Mouse (Mus musculus) urinary bladder, adult 2 months (tissue): ENCODE measurements around the gene Irf2bpl. TPM values are rescaled to one million over a fixed set of nuclear protein-coding genes. Genes with fewer than 3 reads are reported as not detected.

Experiments
- DNase-seq: peaks from one replicate; pipeline ENCODE4 v3.0.0; 2022; ENCODE audit warnings: low spot score
- polyA plus RNA-seq: library from polyadenylated mRNA; depleted of rRNA; stranded (reverse); fragments of >200 nt; gene quantifications from 2 replicates; pipeline ENCODE4 v1.2.3, GENCODE M21; 2012; rRNA removed

Irf2bpl gene
- 29.6 and 38.2 TPM in 2 replicates for polyA plus RNA-seq

GRCm38 (mm10) chr12:86884197-86885058 lies at the start of gene Irf2bpl:
Gene Irf2bpl (minus strand): TSS chr12:86884798.
- peak; percentile 99 for DNase-seq

GRCm38 (mm10) chr12:86932575-86932952 lies 48.0 kb upstream of the Irf2bpl start:
- no peak for DNase-seq

DNA sequence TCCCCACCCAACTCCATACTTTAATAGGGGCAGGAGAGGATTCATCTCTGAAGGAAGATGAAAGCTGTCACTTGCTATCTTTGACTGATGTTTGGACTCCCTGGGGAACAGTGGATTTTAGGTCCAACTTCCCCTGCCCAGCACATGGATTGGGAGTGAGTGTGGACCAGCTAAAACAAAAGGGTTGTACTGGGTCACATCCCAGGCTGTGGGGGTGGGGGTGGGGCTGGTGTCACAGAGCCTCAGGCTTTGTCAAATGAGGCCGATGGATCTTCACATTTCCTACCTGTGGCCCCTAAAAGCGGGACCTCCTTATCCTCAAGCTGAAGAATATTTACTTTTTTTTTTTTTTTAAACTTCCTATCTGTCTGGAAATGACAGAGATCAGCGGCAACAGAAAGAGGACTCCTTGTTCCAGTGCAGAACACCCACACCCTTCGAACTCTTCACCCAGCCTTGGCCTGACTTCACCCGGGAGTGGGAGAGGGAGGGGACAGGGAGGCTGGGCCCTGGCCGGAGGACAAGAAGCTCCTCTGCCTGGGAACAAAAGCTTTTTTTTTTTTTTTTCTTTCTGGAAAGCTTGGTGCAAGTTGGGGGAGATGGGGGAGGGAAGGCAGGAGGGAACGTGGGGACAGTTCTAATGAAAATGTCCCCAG lies 47.4 kb upstream of the Irf2bpl start:
- DNase-seq, result no peak

DNA sequence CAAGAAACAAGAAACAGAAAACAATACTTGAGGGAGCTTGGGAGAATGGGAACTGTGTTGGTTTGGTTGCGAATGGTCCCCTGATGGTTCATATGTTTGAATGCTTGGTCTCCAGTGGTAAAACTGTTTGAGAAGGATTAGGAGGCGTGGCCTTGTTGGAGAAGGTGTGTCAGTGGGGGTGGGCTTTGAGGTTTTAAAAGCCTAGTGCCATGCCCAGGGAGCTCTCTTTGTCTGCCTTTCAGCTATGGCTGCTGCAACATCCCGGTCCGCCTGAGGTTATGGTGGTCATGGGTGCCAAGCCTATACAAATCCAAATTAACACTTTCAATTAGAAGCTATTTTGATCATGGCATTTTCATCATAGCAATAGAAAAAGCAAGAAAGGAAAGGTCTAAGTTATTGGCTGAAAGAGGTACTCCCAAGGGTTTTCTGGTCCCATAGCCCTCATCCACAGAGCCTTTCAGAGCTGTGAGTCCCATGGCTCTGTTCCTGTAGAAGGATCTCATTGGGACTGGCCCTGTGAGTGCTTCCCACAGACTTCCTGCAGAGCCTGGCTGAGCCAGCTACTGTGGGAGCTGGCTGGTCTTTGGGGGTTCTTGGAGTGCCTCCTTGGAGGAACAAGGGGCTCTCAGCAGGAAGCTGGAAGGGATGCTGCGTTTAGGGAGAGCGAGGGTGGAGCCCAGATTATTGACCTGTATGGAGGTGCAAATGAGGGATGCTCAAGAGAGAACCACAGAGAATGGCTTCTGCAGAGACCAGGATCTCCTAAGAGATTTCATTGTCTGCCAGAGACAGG lies 46.5 kb upstream of the Irf2bpl start:
- DNase-seq, result no peak

DNA sequence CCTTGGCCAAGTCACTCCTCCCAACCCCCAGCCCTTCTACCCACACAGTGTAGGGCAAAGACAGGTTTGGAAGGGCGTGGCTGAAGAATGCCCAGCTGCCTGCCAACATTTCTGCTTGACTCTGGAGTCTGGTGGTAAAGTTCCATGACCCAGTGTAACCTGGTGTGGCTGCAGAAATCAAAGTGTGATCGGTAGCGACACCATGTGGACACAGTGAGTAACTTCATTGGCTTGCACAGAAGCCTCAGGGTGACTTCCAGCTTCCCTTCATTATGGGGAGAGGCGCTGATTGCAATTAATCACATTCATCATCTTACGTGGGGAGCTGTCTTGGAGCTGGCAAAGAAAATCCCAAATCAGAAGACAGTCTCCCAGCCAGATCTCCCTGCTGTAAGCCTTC lies 39.2 kb upstream of the Irf2bpl start:
- DNase-seq, result peak; percentile 53

DNA sequence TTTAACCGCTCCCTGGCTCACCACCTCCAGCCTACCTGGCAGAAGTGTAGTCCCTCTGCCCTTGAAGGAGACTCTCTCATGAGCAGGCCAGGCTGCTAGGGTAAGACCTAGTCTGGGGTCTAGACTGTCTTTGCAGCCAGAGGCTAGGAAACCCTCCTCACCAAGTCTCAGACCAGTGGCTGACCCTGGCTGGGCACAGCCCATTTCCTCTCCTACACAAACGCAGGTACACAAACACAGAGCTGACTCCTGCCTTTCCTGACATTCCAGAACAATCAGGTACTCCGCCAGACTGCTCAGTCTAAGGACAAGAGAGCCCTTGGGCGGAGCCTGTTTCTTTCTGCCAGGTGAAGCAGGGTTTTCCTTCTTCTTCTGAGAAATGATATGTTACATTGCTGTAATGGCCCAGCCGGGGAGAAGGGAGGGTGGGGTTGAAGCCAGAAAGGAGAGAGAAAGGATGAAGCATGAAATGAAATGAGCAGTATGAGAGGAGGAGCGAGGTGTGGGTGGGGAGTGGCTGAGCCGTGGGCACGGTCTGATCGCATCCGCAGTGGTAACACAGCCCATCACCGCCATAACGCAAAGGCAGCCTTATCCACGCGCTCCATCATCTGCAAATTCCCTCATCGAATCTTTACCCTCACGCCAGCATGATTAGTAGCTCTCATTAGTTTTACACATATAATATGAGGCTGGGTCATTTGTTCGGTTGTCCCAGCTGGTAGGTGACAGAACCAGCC lies 34.6 kb upstream of the Irf2bpl start:
- no peak for DNase-seq

DNA sequence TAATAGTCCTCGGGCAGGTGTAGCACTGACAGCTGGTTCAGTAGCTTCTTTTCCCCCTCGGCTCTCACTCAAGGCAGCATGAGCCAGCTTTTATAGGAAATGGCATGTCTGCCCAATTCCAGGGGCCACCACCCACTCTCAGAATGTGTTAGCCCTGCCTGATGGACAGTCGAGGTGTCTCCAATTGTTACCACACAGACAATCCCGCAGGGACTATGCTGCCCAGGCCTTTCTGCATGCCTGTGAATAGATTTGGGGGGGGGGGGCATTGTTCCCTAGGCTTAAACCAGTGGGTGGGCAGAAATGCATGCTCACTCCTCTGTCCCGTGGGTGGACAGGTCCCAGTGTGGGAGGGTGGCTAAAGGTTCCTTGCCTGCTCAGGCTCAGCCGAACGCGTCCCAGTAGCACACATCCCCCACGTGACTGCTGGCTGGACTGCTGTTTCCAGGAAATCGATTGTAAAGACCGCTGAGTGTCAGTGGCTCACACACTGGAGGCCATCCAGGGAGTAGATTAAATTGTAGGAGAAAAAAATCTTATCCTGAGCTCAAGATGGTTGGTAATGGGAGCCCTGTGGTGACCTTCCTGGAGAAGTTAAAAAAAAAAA lies 33.9 kb upstream of the Irf2bpl start:
- DNase-seq, result no peak

GRCm38 (mm10) chr12:86916796-86917573 lies 32.4 kb upstream of the Irf2bpl start:
- no peak for DNase-seq

DNA sequence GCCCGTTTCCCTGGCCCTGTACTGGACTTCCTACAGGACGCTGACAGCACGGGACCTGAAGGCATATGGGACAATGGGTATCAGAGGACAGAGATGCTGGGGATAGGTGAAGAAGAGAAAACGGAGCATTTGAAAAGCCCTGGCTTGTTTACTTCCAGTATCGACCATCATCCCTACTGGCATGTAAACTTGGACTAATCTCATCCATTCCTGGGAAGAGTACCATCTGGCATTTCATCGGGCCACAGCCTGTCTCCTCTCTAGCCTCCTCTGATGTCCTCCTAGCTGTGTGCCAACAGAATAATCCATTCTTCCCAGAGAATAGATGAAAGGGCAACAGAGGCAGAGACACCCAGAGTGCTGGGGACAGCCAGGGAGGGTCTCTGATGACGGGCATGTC lies 31.0 kb upstream of the Irf2bpl start:
- DNase-seq, result no peak

GRCm38 (mm10) chr12:86914756-86915155 lies 30.2 kb upstream of the Irf2bpl start:
- no peak for DNase-seq

GRCm38 (mm10) chr12:86914351-86914750 lies 29.8 kb upstream of the Irf2bpl start:
- DNase-seq, result no peak

GRCm38 (mm10) chr12:86912335-86913093 lies 27.9 kb upstream of the Irf2bpl start:
- DNase-seq, result no peak

- no peak for DNase-seq
These were observed 26.9 kb upstream of the Irf2bpl start for GRCm38 (mm10) chr12:86911482-86911931.

- peak; percentile 73 for DNase-seq
These were observed 21.8 kb upstream of the Irf2bpl start for GRCm38 (mm10) chr12:86906395-86906794.

- DNase-seq, result no peak
These were observed 21.3 kb upstream of the Irf2bpl start for GRCm38 (mm10) chr12:86905876-86906275.

GRCm38 (mm10) chr12:86905203-86905602 lies 20.6 kb upstream of the Irf2bpl start:
- DNase-seq, result no peak

DNA sequence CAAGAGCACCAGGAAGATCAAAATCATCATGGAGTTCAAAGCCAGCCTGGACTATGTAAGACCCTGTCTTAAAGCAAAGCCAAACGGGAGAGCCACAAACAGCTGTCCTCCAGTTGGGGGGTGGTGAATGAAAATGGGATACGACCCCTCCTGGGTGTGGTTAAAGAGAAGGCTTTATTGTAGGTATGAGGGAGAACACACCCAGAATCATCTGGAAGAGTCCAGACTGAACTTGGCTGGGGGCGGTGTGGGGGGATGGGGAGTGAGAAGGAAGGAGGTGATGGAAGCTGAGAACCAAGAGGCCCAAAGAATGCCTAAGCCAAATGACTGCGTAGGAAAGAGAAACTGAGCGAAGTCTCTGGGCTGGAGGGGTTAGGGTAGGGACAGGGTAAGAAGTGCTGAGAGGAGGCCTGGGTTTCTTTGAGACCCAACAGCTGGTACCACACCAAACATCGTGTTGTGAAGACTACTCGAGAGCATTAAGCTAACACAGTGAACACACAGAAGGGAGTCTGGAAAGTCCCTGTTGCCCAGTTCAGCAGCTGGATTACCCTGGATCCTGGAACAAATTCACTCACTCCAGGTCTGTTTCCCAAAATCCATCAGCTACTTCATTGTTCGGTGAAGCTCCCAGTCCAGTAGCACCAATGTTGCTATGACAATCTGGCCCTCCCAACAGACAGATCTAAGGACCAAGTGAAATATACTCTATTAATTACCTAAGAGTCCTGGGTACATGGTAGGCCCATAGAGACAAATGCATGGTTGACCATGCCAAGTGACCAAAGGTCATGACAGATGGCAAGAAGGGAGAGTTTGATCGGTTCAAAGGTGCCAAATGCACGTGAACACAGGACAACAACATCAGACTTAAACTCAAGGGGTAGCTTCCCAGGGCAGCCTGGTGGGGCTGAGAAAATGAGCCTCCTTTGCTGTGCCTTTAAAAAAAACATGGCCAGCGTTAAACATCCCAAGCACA lies 19.5 kb upstream of the Irf2bpl start:
- DNase-seq, result no peak

DNA sequence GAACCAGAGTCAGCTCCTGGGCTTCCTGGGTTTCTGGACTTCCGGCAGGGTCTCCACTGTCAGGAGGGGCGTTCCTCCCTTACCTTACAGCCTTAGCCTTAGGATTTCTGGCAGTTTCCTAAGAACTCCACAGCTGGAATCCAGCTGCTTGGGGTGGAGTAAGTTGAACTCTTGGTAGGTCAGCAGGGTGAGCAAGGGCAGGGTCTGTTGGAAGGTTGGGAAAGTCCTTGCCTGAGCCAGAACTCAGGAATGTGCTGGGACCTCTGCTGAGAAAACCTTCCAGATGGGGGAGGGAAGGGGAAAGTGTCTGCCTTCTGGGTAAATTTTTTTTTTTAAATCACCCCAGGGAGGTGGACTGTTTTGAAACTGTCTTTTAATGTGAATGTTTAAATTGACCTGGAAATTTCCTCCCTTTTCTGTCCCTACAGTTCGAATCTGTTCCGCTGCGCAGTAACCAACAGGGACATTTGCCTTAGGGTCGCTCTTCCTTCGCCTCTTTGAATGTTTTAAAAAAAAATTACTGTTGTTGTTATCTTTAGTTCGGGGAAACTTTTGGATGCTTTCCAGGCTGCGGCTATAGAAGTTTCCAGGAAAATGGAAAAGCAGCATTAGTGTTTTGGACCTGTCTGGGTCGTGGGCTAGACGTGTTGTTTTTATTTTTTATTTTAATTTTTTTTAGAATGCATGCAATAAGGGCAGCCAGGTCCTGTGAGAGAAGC lies 15.0 kb upstream of the Irf2bpl start:
- DNase-seq, result no peak
